Mouse (Mus musculus) thymus, adult 2 months (tissue): ENCODE data around the gene Kdelr2.

Source experiments
- CTCF ChIP-seq: fragments of 200-500 bp; IDR thresholded peaks from 2 replicates; pipeline ENCODE4 v1.5.1; 2012; ENCODE audit warnings: mild to moderate bottlenecking, control low read depth, low read length, moderate library complexity, borderline replicate concordance; ENCODE audit not compliant: control insufficient read depth, poor library complexity, insufficient read depth; ENCODE audit errors: extremely low read depth
- POLR2A ChIP-seq: fragments of 200-500 bp; IDR thresholded peaks from 2 replicates; pipeline ENCODE4 v1.6.1; 2012; ENCODE audit warnings: mild to moderate bottlenecking, low read length, control low read depth, moderate library complexity; ENCODE audit not compliant: control insufficient read depth, poor library complexity, insufficient read depth; ENCODE audit errors: extremely low read depth

DNA sequence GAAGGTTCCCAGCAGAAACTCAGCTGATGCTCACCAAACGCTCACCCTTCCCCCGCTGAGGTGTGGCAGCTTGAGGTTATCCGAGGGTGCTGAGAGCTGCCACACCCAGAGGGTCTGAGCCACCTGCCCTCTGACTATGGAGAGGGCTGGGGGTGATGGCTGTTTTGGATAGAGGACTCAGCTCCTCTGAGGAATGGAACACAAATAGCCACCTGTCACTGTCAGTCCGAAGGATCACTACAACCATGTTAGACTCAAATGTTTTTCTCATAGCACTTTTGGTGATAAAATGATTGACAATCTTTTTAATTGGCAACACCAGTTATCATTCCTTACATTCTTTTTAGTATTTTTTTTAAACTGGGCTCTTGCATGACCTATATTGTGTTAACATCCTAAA, 17.8 kb downstream of the Kdelr2 start:
- TF ChIP-seq POLR2A, result no peak
- no peak for TF ChIP-seq CTCF
